Comparison of ENCODE assay signal across 17 mouse cellular contexts in the genomic region with DNA sequence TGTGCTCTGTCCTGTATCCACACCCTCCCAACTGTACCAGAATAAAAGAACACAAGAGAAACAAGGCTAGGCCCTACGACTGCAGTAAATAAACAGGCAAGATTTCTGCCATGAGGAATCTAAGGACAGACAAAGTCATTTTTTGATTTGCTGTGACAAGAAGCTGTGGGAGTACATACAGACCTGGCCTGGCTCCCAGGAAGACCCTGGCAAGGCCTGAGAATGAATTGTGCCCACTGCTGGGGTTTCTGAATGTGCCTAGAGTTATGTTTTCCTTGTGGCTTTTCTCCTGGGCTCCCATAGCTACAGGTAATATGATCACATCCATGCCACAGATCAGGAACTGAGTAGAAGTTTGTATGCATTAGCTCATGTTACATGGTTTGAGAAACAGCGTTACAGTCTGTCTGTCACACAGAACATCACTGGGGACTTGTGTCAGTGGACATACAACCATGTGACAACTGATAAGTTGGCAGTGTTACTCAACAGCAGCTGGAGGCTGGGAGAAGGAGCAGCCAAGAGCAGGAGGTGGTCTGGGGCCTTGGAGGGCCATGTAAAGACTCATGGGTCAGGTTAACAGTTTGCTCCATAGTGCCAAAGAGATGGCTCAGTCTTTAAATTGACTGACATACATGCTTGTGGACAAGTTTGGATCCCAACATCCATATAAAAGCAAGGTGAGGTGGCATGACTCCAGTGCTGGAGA.
DNase-seq lines count a peak whose midpoint lies in the region; ATAC-seq and TF ChIP-seq lines count a peak whose summit lies in the region.
"Had no signal": no experiment of that assay in that cellular context is flagged by ENCODE, and none has a peak within 500 bp of the region (broad histone marks: within the 10 kb centered on the region; RNA-seq: fewer than 3 reads in every experiment).

No protein-coding gene starts in this region.

- TF ChIP-seq POLR2A in embryonic fibroblast, embryonic 13.5 days (IDR thresholded peaks at IDR 0.05; ENCODE audit: low read depth, low read length): no peak

- H3K4me3 ChIP-seq in embryonic facial prominence, embryonic 14.5 days (ENCODE audit: low read depth, low read length): no peak overlapping the region
- H3K4me3 ChIP-seq in embryonic facial prominence, embryonic 10.5 days: no peak overlapping the region
- no peak overlapping the region for H3K4me3 ChIP-seq in hindbrain, postnatal 0 days (ENCODE audit: low read length)
- H3K4me3 ChIP-seq in hindbrain, embryonic 11.5 days (ENCODE audit: low read depth, low read length): no peak overlapping the region
- no peak overlapping the region for H3K4me3 ChIP-seq in lung, embryonic 14.5 days (ENCODE audit: low read depth, low read length)
- H3K4me3 ChIP-seq in embryonic fibroblast, embryonic 13.5 days (ENCODE audit: insufficient read depth, low read length): no peak overlapping the region
- no peak overlapping the region for H3K4me3 ChIP-seq in forebrain, embryonic 11.5 days (ENCODE audit: low read depth, low read length)
- H3K4me3 ChIP-seq: forebrain, embryonic 13.5 days; hindbrain, embryonic 12.5 days had no signal

- TF ChIP-seq CTCF in hindbrain, postnatal 0 days (IDR thresholded peaks at IDR 0.05; ENCODE audit: low read depth): no peak
- TF ChIP-seq CTCF in lung, embryonic 14.5 days (IDR thresholded peaks at IDR 0.05; ENCODE audit: low read depth): no peak
- no peak for TF ChIP-seq CTCF in embryonic fibroblast, embryonic 13.5 days (IDR thresholded peaks at IDR 0.05; ENCODE audit: borderline replicate concordance, insufficient read depth, low read length)

- no peak overlapping the region for H3K9ac ChIP-seq in embryonic facial prominence, embryonic 14.5 days (ENCODE audit: low read depth, low read length)
- H3K9ac ChIP-seq in hindbrain, postnatal 0 days (replicated peaks; ENCODE audit: low read length): no peak overlapping the region
- H3K9ac ChIP-seq in hindbrain, embryonic 11.5 days (ENCODE audit: low read depth, low read length): no peak overlapping the region
- no peak overlapping the region for H3K9ac ChIP-seq in lung, embryonic 14.5 days
- H3K9ac ChIP-seq in forebrain, embryonic 11.5 days (ENCODE audit: low read length): no peak overlapping the region
- H3K9ac ChIP-seq: forebrain, embryonic 13.5 days; forebrain, postnatal 0 days; hindbrain, embryonic 12.5 days had no signal

- H3K4me1 ChIP-seq in embryonic facial prominence, embryonic 14.5 days (ENCODE audit: control insufficient read depth, insufficient read depth, low read length): peaks cover 12% of the 10 kb centered on the region
- peaks cover 8% of the 10 kb centered on the region; the same call in 1 of the 2 replicates for H3K4me1 ChIP-seq in embryonic facial prominence, embryonic 10.5 days
- peaks cover 9% of the 10 kb centered on the region for H3K4me1 ChIP-seq in hindbrain, postnatal 0 days (ENCODE audit: insufficient read depth, low read length)
- H3K4me1 ChIP-seq in hindbrain, embryonic 11.5 days (replicated peaks; ENCODE audit: control insufficient read depth, insufficient read depth, low read length): no peaks in the 10 kb centered on the region
- H3K4me1 ChIP-seq in lung, embryonic 14.5 days (ENCODE audit: insufficient read depth): no peaks in the 10 kb centered on the region
- H3K4me1 ChIP-seq in embryonic fibroblast, embryonic 13.5 days (ENCODE audit: control insufficient read depth, insufficient read depth, low read length): peaks cover 26% of the 10 kb centered on the region
- H3K4me1 ChIP-seq in forebrain, embryonic 11.5 days (replicated peaks; ENCODE audit: control insufficient read depth, insufficient read depth, low read length): no peaks in the 10 kb centered on the region

- H3K4me2 ChIP-seq in embryonic facial prominence, embryonic 14.5 days (ENCODE audit: low read depth, low read length): no peak overlapping the region
- H3K4me2 ChIP-seq in hindbrain, postnatal 0 days (ENCODE audit: low read depth, low read length): no peak overlapping the region
- H3K4me2 ChIP-seq in hindbrain, embryonic 11.5 days (replicated peaks; ENCODE audit: low read depth, low read length): no peak overlapping the region
- no peak overlapping the region for H3K4me2 ChIP-seq in lung, embryonic 14.5 days
- H3K4me2 ChIP-seq in forebrain, embryonic 11.5 days (ENCODE audit: low read depth, low read length, severe bottlenecking): no peak overlapping the region
- H3K4me2 ChIP-seq: forebrain, embryonic 13.5 days; hindbrain, embryonic 12.5 days had no signal

- H3K27me3 ChIP-seq in embryonic facial prominence, embryonic 14.5 days (replicated peaks; ENCODE audit: control insufficient read depth, insufficient read depth, low read length): no peaks in the 10 kb centered on the region
- H3K27me3 ChIP-seq in embryonic facial prominence, embryonic 10.5 days (replicated peaks; ENCODE audit: low read depth, poor library complexity, severe bottlenecking): no peaks in the 10 kb centered on the region
- H3K27me3 ChIP-seq in hindbrain, postnatal 0 days (ENCODE audit: insufficient read depth, low read length): no peaks in the 10 kb centered on the region
- H3K27me3 ChIP-seq in hindbrain, embryonic 11.5 days (ENCODE audit: control insufficient read depth, insufficient read depth, low read length): no peaks in the 10 kb centered on the region
- no peaks in the 10 kb centered on the region for H3K27me3 ChIP-seq in lung, embryonic 14.5 days (ENCODE audit: insufficient read depth, low read length)
- no peaks in the 10 kb centered on the region for H3K27me3 ChIP-seq in forebrain, embryonic 11.5 days (ENCODE audit: control insufficient read depth, insufficient read depth, low read length)
- H3K27me3 ChIP-seq: forebrain, embryonic 13.5 days; hindbrain, embryonic 12.5 days had no signal

- H3K36me3 ChIP-seq in embryonic facial prominence, embryonic 14.5 days (ENCODE audit: control insufficient read depth, insufficient read depth, low read length): no peaks in the 10 kb centered on the region
- H3K36me3 ChIP-seq in embryonic facial prominence, embryonic 10.5 days (replicated peaks): no peaks in the 10 kb centered on the region
- H3K36me3 ChIP-seq in hindbrain, postnatal 0 days (ENCODE audit: insufficient read depth, low read length): no peaks in the 10 kb centered on the region
- H3K36me3 ChIP-seq in hindbrain, embryonic 11.5 days (ENCODE audit: control insufficient read depth, insufficient read depth, low read length): no peaks in the 10 kb centered on the region
- H3K36me3 ChIP-seq in lung, embryonic 14.5 days (ENCODE audit: insufficient read depth): no peaks in the 10 kb centered on the region
- H3K36me3 ChIP-seq in forebrain, embryonic 11.5 days (ENCODE audit: control insufficient read depth, insufficient read depth, low read length): no peaks in the 10 kb centered on the region
- H3K36me3 ChIP-seq: hindbrain, embryonic 12.5 days had no signal

- 45% methylated on average over 2 of the region's 2 CpGs for WGBS in embryonic facial prominence, embryonic 14.5 days
- 68% methylated on average over 2 of the region's 2 CpGs for WGBS in embryonic facial prominence, embryonic 10.5 days
- 48% methylated on average over 2 of the region's 2 CpGs for WGBS in hindbrain, postnatal 0 days
- 72% methylated on average over 2 of the region's 2 CpGs for WGBS in hindbrain, embryonic 11.5 days
- 45% methylated on average over 2 of the region's 2 CpGs for WGBS in lung, embryonic 14.5 days
- 80% methylated on average over 2 of the region's 2 CpGs for WGBS in forebrain, embryonic 11.5 days

- DNase-seq in embryonic facial prominence, embryonic 14.5 days (ENCODE audit: low spot score): peak; percentile 30
- DNase-seq in embryonic facial prominence, embryonic 10.5 days (ENCODE audit: low spot score): no peak
- DNase-seq in hindbrain, postnatal 0 days (ENCODE audit: low spot score): peak; percentile 45
- DNase-seq in hindbrain, embryonic 11.5 days (ENCODE audit: low spot score): no peak
- DNase-seq in lung, embryonic 14.5 days: peak; percentile 12
- no peak for DNase-seq in lung, postnatal 14 days
- no peak for DNase-seq in forebrain, embryonic 11.5 days (ENCODE audit: low spot score)
- DNase-seq: adrenal gland, adult 8-10 months; adrenal gland, postnatal 36 days; cerebellum, adult 9-10 months; forebrain, postnatal 0 days; gastrocnemius, postnatal 14 days; kidney, adult 18-20 months had no signal

- no peaks in the 10 kb centered on the region for H3K9me3 ChIP-seq in embryonic facial prominence, embryonic 14.5 days (ENCODE audit: control insufficient read depth, low read length)
- H3K9me3 ChIP-seq in embryonic facial prominence, embryonic 10.5 days: no peaks in the 10 kb centered on the region
- H3K9me3 ChIP-seq in hindbrain, postnatal 0 days (ENCODE audit: low read length): no peaks in the 10 kb centered on the region
- H3K9me3 ChIP-seq in hindbrain, embryonic 11.5 days (ENCODE audit: control insufficient read depth, low read length): no peaks in the 10 kb centered on the region
- no peaks in the 10 kb centered on the region for H3K9me3 ChIP-seq in lung, embryonic 14.5 days (ENCODE audit: low read depth, low read length)
- H3K9me3 ChIP-seq in forebrain, embryonic 11.5 days (ENCODE audit: control insufficient read depth, low read length): no peaks in the 10 kb centered on the region
- H3K9me3 ChIP-seq: forebrain, embryonic 13.5 days; hindbrain, embryonic 12.5 days had no signal

- H3K27ac ChIP-seq in embryonic facial prominence, embryonic 14.5 days (replicated peaks; ENCODE audit: low read depth, low read length): no peak overlapping the region
- no peak overlapping the region for H3K27ac ChIP-seq in embryonic facial prominence, embryonic 10.5 days (replicated peaks)
- no peak overlapping the region for H3K27ac ChIP-seq in hindbrain, postnatal 0 days
- no peak overlapping the region for H3K27ac ChIP-seq in hindbrain, embryonic 11.5 days (ENCODE audit: low read depth, low read length)
- no peak overlapping the region for H3K27ac ChIP-seq in lung, embryonic 14.5 days (ENCODE audit: low read depth)
- peak overlapping the region; percentile 38; the same call in 1 of the 2 replicates for H3K27ac ChIP-seq in embryonic fibroblast, embryonic 13.5 days (ENCODE audit: insufficient read depth, low read length)
- H3K27ac ChIP-seq in forebrain, embryonic 11.5 days (ENCODE audit: low read depth, low read length): no peak overlapping the region
- H3K27ac ChIP-seq: forebrain, embryonic 13.5 days; hindbrain, embryonic 12.5 days had no signal

- peak; percentile 44; the same call in 1 of the 2 replicates for ATAC-seq in embryonic facial prominence, embryonic 14.5 days (ENCODE audit: low read depth)
- no peak for ATAC-seq in hindbrain, postnatal 0 days
- no peak for ATAC-seq in hindbrain, embryonic 11.5 days (ENCODE audit: low FRiP score)
- ATAC-seq in lung, embryonic 14.5 days (ENCODE audit: insufficient read depth): no peak
- no peak for ATAC-seq in forebrain, embryonic 11.5 days (replicated peaks; ENCODE audit: low FRiP score)
- ATAC-seq: forebrain, embryonic 13.5 days; forebrain, postnatal 0 days; hindbrain, embryonic 16.5 days had no signal

Comparison
In these comparisons a context has a peak if more than half of its experiments do, and no peak if none do; other contexts are left out.
1. DNase-seq: peak in embryonic facial prominence, embryonic 14.5 days (single experiment), hindbrain, postnatal 0 days (single experiment) and lung, embryonic 14.5 days (single experiment); none in embryonic facial prominence, embryonic 10.5 days (single experiment), hindbrain, embryonic 11.5 days (single experiment), lung, postnatal 14 days (single experiment) and forebrain, embryonic 11.5 days (single experiment).